Mouse (Mus musculus) midbrain, embryonic 11.5 days (tissue): ENCODE measurements at regions not wholly inside any gene's neighbourhood (a gene's known extent, or its start where the extent isn't known, plus 50 kb on each side); places are given as distances from the start of the nearest gene placed in this dataset.

Experiments
- ATAC-seq: fragments of 200-750 bp; cut with Nextera tagmentation; 2 replicates; pipeline ENCODE4 v1.8.0; 2017; ENCODE audit warnings: moderate TSS enrichment, moderate library complexity; ENCODE audit not compliant: low FRiP score
- DNase-seq: peaks from one replicate; pipeline ENCODE4 v3.0.0; 2015; ENCODE audit warnings: low spot score; ENCODE audit errors: missing footprints
- H3K27ac ChIP-seq: fragments of 300-500 bp; sonication (generic); 2 replicates; pipeline ENCODE4 v1.5.1; 2014; ENCODE audit warnings: low read depth, low read length
- H3K27me3 ChIP-seq: fragments of 300-500 bp; sonication (generic); 2 replicates; pipeline ENCODE4 v1.6.1; 2014; ENCODE audit warnings: mild to moderate bottlenecking, low read length, moderate library complexity, mixed read lengths; ENCODE audit not compliant: control insufficient read depth, insufficient read depth
- H3K36me3 ChIP-seq: fragments of 300-500 bp; sonication (generic); 2 replicates; pipeline ENCODE4 v1.6.1; 2014; ENCODE audit warnings: mild to moderate bottlenecking, low read length, moderate library complexity, mixed read lengths; ENCODE audit not compliant: control insufficient read depth, insufficient read depth
- H3K4me1 ChIP-seq: fragments of 300-500 bp; sonication (generic); 2 replicates; pipeline ENCODE4 v1.6.1; 2014; ENCODE audit warnings: low read length; ENCODE audit not compliant: control insufficient read depth, insufficient read depth
- H3K4me2 ChIP-seq: fragments of 300-500 bp; sonication (generic); 2 replicates; pipeline ENCODE4 v1.6.1; 2014; ENCODE audit warnings: mild to moderate bottlenecking, moderate library complexity
- H3K4me3 ChIP-seq: fragments of 300-500 bp; sonication (generic); 2 replicates; pipeline ENCODE4 v1.5.1; 2014; ENCODE audit warnings: low read depth, low read length
- H3K9ac ChIP-seq: fragments of 300-500 bp; sonication (generic); 2 replicates; pipeline ENCODE4 v1.6.1; 2014; ENCODE audit warnings: low read length
- H3K9me3 ChIP-seq: fragments of 300-500 bp; sonication (generic); 2 replicates; pipeline ENCODE4 v1.6.1; 2016; ENCODE audit warnings: low read length; ENCODE audit not compliant: control insufficient read depth
- WGBS: fragments of 180-500 bp; shearing (Covaris S2); extraction: QIAGEN DNeasy Blood & Tissue Kit; methylation state at CpG from one replicate; pipeline ENCODE4 v1.1.7; 2014; 5-methylcytosine and 5-hydroxymethylcytosine counted together

- Histone ChIP-seq H3K4me2 (no peak overlapping the region), H3K27me3 (no peaks in the 10 kb centered on the region; the same call in none of the 2 replicates), H3K36me3 (no peaks in the 10 kb centered on the region), H3K9ac (no peak overlapping the region), H3K9me3 (no peaks in the 10 kb centered on the region), H3K4me3 (no peak overlapping the region), H3K27ac (no peak overlapping the region), H3K4me1 (no peaks in the 10 kb centered on the region)
- WGBS, result 73% methylated on average over 4 of the region's 4 CpGs
- DNase-seq (no peak), ATAC-seq (no peak)
Measured at GRCm38 (mm10) chrX:11466191-11466590, 138.6 kb downstream of the H2al1j start.

DNA sequence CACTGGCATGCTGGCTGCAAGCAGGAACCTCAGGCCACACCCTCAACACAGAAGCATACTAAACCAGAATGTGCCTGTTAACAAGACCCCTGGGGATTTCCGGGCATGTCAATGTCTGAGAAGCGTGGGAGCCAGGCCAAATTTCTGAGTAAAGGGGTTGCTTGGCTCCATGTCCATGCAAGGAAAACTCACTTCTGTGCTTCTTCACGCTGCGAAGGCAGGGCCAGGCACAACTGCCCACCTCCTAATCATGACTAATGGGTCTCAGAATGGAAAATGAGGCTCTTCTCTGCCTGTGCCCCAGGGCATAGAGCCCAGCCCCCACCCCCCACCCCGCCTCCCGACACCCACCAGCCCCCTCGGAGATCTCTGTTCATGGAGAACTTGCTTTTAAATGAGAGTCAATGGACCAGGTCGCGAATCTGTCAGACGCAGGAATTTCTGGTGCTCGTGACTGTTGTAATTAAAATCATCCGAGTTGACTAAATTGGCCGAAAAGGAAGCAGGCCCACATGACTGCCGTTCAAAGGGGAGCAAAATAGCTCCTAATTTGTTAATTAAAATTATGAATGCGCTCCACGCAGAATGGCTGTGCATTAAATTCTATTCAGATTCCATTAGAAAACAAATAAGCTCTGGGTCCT, 152.2 kb downstream of the H2al1j start:
- DNase-seq (no peak), ATAC-seq (no peak)
- no peak overlapping the region for H3K4me2 ChIP-seq
- no peaks in the 10 kb centered on the region for H3K4me1 ChIP-seq
- WGBS, result 71% methylated on average over 16 of the region's 16 CpGs
- no peak overlapping the region for H3K4me3 ChIP-seq
- H3K27me3 ChIP-seq, result no peaks in the 10 kb centered on the region
- H3K27ac ChIP-seq, result no peak overlapping the region
- no peaks in the 10 kb centered on the region for H3K9me3 ChIP-seq
- no peaks in the 10 kb centered on the region for H3K36me3 ChIP-seq
- H3K9ac ChIP-seq, result no peak overlapping the region

DNA sequence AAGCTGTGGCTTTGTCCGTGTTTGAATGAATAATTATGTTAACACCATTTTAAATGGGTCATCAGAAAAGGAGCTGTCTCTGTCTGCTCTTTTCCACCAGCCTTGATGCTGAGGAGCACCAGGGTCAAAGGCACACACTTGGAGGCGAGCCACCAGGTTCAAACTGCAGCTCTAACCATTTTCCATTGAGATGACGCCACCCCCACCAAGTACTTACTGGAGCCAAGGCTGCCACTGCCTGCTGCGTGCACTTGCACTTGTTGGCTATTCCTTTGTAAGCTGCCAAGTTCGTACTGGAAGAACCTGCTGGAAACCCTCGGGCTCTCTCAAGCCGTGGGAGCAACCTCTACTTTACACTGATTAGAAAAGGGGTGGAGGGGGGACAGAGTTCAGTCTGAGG, 154.5 kb downstream of the H2al1j start:
- Histone ChIP-seq H3K9ac (no peak overlapping the region), H3K4me3 (no peak overlapping the region), H3K27ac (no peak overlapping the region), H3K4me2 (no peak overlapping the region), H3K27me3 (no peaks in the 10 kb centered on the region), H3K9me3 (no peaks in the 10 kb centered on the region), H3K36me3 (no peaks in the 10 kb centered on the region), H3K4me1 (peaks cover 5% of the 10 kb centered on the region)
- 71% methylated on average over 7 of the region's 7 CpGs for WGBS
- ATAC-seq, result no peak
- DNase-seq, result no peak

- ATAC-seq (no peak), DNase-seq (no peak)
- Histone ChIP-seq H3K9me3 (no peaks in the 10 kb centered on the region), H3K4me1 (peaks cover 27% of the 10 kb centered on the region), H3K36me3 (no peaks in the 10 kb centered on the region), H3K27me3 (0 out of 2 replicates have a peak, but pooled peaks cover 3% of the 10 kb centered on the region), H3K4me3 (no peak overlapping the region), H3K9ac (no peak overlapping the region), H3K4me2 (no peak overlapping the region), H3K27ac (peak overlapping the region; percentile 20; the same call in 1 of the 2 replicates)
- WGBS, result 59% methylated on average over 2 of the region's 2 CpGs
Measured at GRCm38 (mm10) chrX:11486588-11486987, 159.0 kb downstream of the H2al1j start.

- Histone ChIP-seq H3K4me2 (no peak overlapping the region), H3K9ac (no peak overlapping the region), H3K4me1 (peaks cover 33% of the 10 kb centered on the region), H3K36me3 (no peaks in the 10 kb centered on the region), H3K27ac (no peak overlapping the region; the same call in 1 of the 2 replicates), H3K27me3 (0 out of 2 replicates have a peak, but pooled peaks cover 3% of the 10 kb centered on the region), H3K9me3 (no peaks in the 10 kb centered on the region), H3K4me3 (no peak overlapping the region)
- ATAC-seq (no peak), DNase-seq (peak; percentile 84)
- WGBS, result 75% methylated on average over 5 of the region's 5 CpGs
Measured at GRCm38 (mm10) chrX:11487876-11488275, 160.3 kb downstream of the H2al1j start.

- Histone ChIP-seq H3K9me3 (no peaks in the 10 kb centered on the region), H3K36me3 (no peaks in the 10 kb centered on the region), H3K27me3 (0 out of 2 replicates have a peak, but pooled peaks cover 3% of the 10 kb centered on the region), H3K27ac (no peak overlapping the region), H3K4me1 (peaks cover 39% of the 10 kb centered on the region), H3K4me3 (no peak overlapping the region), H3K9ac (no peak overlapping the region), H3K4me2 (no peak overlapping the region)
- no peak for DNase-seq
- no peak for ATAC-seq
- 50% methylated on average over 5 of the region's 5 CpGs for WGBS
Measured at GRCm38 (mm10) chrX:11490146-11490693, 162.6 kb downstream of the H2al1j start.

DNA sequence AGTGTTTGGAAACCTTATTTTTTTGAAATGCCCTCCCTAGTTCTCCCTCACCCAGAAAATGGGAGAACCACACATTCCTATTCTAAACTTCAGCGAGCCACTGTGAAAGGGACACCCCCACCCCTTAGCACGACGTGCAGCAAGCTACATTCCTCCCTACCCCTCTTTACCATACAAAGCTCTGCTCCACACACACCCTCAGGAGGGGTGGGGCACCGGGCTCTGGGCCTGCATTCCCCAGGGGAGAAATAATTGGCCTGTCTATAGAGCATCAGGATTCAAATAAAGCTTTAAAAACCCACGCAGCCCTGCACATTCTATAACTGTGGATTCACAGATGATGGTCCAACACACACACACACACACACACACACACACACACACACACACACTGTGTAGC, 163.6 kb downstream of the H2al1j start:
- ATAC-seq (no peak), DNase-seq (no peak)
- no peak overlapping the region for H3K4me2 ChIP-seq
- H3K4me3 ChIP-seq, result no peak overlapping the region
- 31% methylated on average over 5 of the region's 5 CpGs for WGBS
- H3K27me3 ChIP-seq, result 0 out of 2 replicates have a peak, but pooled peaks cover 3% of the 10 kb centered on the region
- no peaks in the 10 kb centered on the region for H3K9me3 ChIP-seq
- H3K9ac ChIP-seq, result no peak overlapping the region
- H3K27ac ChIP-seq, result no peak overlapping the region; the same call in 1 of the 2 replicates
- peaks cover 39% of the 10 kb centered on the region for H3K4me1 ChIP-seq
- no peaks in the 10 kb centered on the region for H3K36me3 ChIP-seq

DNA sequence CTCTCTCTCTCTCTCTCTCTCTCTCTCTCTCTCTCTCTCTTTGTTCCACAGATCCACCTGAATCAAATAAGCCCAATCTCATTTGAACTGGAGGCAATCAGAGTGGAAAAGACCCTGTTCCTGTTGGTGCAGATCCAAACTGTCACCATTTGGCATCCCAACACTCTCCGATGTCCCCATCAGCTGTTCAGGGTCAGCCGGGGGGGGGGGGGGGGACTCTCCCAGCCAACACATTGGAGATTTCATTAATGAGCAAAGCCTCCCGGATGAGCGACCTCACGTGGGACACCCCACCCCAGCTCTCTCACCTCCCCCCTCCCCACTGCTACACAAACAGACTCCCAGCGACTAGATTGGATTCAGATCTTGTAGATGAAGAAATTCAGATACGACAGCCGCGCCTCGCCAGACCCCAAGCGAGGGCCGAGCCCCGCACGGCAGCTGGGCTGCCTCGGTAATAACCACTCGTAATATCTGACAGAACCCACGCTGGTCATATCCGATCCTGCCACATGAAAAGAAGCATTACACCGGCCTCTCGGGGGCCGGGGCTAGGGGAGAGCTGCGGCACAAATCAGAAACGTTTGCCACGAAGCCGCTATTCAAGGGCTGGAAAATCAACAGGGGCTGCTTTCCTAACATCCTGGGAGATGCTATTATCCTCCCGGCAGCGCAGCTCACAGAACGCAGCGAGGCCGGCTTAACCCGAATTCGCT, 164.2 kb downstream of the H2al1j start:
- Histone ChIP-seq H3K4me1 (peaks cover 35% of the 10 kb centered on the region), H3K9me3 (no peaks in the 10 kb centered on the region), H3K27me3 (0 out of 2 replicates have a peak, but pooled peaks cover 3% of the 10 kb centered on the region), H3K4me2 (peak overlapping the region; percentile 35; the same call in 1 of the 2 replicates), H3K27ac (peak overlapping the region; percentile 73), H3K4me3 (no peak overlapping the region), H3K36me3 (no peaks in the 10 kb centered on the region), H3K9ac (peak overlapping the region; percentile 47; the same call in 1 of the 2 replicates)
- peak; percentile 90 for DNase-seq
- ATAC-seq, result peak; percentile 58
- WGBS, result 20% methylated on average over 31 of the region's 32 CpGs
